Mouse (Mus musculus): Measurements from ENCODE around the gene Pigw.
"Not testable (repeated sequence)": the region's sequence is repeated elsewhere in the genome, so short reads cannot be mapped to it uniquely, and the experiment has no call there.

Pigw gene

DNA sequence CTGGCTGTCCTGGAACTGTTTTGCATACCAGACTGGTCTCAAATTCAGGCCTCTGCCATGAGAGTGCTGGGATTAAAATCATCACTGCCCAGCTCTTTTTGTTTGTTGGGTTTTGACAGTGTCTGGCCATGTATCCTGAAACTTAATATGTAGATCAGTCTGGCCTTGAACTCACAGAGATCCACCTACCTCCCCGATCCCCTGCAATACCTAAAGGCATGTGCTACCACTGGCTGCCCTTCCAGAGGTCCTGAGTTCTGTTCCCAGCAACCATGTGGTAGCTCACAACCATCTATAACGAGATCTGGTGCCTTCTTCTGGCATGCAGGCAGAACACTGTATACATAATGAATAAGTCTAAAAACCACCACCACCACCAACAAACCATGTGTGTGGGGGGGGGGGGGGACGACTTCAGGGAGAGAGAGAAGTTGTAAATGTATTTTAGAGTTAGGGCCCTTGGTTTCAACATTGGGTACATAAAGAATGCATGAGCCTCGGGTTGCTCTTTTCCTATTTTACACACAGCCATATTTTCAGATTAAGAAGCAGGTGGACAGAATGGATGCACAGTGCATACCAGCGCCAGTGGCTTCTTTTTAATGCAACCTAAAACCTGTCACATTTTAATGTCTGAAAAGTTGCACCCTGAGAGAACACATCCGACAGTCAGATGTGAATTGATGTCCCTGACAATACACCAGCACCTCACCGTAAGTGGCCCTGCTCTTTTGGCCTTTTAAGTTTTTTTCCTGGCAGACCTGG lies 896 bp downstream of the Pigw start:
- DNase-seq, result no peak

DNA sequence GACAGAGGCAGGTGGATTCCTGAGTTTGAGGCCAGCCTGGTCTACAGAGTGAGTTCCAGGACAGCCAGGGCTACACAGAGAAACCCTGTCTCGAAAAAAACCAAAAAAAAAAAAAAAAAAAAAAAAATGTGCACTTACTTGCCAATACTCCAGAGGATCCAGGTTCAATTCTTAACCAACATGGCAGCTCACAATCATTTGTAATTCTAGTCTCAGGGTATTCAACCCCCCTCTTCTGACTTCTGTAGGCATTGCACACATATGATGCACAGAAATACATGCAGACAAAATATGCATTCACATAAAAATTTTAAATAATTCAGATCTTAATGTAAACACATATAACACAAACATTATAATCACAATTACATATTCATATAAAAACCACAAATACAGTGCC lies 4.1 kb downstream of the Pigw start:
- not testable (repeated sequence) for DNase-seq

DNA sequence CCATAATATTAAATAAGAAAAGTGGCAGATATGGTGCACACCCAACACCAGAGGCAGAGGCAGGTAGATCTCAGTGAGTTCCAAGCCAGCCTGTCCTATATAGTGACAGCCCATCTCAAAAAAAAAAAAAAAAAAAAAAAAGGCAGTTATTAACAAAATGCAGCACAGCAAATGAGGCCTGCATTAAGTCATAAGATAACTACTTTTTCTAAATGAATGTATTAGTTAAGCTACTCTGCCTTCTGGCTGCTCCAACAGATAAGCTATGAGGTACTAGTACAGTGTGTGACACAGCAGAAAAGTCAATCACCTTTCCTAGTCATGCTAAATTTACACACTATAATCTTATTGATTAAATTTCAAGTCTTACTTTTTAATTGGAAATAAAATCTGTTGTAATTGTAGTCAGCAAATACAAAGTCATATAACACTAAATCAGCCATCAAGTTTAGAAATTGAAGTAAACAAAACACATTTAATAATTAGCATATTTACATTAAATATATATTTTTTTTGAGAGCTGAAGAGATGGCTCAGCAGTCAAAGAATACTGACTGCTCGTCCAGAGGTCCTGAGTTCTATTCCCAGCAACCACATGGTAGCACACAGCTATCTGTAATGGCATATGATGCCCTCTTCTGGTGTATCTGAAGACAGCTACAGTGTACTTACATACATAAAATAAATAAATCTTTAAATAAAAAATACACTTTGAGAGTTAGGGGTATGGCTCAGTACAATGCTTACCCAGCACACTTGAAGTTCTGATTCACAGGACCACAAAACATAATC lies 6.8 kb downstream of the Pigw start:
- no peak for DNase-seq

DNA sequence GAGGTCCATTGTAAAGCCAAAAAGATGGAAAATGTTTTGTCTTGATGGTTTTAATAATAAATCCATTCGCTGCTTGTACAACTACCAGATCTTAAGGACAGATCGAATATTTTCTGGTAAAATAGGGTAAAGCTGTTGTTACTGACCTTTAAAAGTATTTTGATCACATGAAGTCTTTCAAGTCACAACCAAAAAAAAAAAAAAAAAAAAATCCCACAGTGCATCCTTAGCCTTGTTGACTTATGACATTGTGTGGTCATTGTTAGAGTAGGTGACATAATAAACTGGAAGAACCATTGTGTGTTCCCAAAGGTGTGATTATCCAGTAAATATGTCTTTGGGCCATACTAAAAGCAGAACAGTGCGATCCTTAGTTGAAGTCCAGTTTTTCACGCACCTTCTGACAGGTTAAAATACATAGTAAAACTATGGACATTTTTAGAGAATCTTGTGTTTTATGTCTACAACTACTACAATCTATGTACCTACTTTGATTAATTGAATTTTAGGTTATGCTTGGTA lies 8.5 kb downstream of the Pigw start:
- no peak for DNase-seq

DNA sequence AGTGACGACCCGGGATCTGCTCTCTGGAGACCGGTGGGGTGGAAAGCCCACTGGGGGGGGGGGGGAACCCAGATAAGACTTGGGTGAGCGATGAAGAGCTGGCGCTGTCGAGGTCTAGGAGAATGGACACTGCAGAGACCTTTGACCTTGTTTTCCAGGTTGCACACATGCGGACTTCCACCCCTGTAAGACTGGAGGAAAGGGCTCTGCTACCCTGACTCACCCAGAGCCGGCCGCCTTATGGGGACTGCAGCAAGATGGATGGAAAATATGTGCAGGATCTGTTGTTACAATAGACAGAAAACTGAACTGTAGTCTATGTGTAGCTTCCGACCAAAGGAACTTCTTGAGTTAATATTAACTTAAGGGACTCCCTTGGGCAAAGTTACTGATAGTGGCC lies 9.0 kb downstream of the Pigw start:
- peak; percentile 83 for DNase-seq

DNA sequence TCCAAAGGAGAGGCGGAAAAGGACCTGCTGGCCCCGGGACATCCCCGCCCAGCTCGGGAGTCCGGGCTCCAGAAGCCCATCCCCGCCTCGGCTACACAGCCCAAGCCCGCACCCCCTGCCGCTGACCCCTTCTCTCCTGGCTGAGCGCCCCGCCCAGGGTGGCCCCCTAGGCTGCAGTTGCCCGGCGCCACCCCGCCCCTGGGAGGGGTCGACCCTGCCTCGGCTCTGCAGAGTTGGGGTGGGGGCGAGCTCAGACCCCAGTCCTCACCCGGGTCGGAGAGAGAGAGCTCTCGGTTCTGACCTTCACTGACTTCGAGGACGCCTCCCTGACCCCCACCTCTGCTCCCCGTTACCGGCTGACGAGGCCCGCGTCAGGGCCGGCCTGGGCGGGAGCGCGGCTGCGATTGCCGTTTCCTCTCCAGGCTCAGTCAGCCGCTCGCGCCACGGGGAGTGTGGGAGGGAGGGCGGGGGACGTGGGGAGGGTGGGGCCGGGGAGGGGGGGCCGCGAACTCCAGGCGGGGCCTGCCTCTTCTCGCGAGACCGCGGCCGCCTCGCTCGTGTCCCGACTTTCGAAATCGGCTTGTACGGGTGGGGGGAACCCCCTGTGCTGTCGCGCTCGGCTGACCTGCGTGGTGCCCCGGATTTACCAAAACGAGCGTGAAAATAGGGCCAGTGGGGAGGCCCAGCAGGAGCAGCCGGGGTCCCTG lies 9.6 kb downstream of the Pigw start, which contains the start of gene Ggnbp2:
Gene Ggnbp2 (minus strand): TSS at position 481 of the 707 bp plus-strand sequence.
- DNase-seq, result peak; percentile 92

DNA sequence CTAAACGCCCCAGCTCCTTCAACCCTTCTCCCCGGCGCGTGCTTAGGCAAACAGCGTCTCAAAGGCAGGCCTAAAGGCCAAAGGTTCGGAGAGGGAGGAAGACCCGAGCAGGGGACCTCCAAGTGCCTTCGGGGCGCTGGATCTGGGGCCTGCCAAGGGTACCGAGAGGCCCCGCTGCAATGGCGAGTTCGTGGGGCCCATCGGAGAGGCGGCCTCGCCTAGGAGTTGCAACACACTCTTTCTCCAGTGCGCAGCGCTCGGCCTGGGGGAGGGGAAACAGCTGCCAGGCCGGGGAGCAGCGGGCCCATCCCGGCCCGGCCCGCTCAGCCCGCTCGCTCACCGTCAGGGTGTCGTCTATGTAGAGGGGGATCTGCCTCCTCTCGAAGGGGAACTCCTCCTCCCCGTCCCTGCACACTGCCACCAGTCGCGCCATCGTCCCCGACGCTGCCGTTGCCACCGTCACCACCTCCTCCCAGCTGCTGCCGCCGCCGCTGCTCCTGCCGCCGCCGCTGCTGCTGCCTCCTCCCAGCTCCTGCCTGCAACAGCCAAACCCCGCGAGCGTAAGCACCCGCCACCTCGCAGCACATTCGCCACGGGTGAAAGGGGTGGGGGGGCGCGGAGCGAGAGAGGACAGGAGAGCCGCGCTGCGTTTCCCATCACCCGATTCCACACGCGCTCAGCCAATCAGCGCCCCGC lies 10.4 kb downstream of the Pigw start:
- DNase-seq, result peak; percentile 95

DNA sequence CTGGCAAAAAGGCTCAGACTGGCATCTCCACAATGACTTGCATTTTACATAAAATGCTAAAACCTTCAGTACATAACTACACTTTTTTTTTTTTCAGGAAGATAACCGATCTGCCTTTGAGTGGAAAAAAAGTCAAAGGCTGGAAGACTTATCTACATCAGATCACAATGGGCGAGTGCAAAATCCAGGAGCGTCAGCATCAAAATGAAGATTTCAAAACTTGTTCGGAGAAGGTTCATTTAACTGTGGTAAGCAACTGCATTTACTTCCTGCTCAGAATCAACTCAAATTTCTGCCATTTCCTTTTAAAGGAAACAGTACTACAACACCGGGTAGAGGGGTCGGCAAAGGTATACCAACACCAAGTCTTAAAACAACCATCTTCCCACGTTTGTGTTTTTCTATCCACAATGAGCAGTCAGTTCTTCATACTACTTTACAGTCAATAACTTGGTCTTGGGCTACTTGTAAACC lies 11.3 kb downstream of the Pigw start:
- no peak for DNase-seq

DNA sequence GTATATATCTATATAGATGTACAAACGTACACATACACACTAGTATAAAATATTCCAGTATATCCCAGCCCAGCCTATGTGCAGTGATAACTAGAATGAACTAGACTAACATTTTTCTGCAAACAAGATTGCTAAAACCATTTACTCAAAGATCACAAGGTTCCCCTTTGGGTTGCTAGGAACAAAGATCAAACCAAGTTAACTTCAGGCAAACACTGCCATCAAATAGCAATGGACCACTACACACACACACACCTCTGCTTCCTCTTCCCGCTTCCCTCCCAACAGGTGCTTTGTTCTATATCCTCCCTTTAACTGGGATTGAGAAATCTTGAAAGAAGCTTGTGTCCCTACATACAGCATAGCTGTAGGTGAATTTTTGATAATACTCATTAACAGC lies 12.5 kb downstream of the Pigw start:
- peak; percentile 50 for DNase-seq

DNA sequence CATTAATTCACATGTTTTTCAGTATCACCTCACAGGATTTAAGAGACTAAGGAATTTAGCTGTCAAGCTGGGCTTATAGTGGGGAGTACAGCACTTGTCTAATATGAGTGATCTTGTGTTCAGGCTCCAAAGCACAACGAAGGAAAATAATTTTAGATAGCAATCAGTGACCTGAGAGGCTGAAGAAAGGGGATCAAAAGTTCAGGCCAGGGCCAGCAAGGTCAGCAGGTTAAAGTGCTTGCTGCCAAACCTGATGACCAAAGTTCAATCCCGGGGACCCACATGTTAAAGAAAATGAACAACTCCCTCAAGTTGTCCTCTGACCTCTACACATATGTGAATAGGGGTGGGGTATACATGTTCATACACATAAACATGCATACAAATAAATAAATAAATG lies 14.8 kb downstream of the Pigw start:
- DNase-seq, result peak; percentile 71

DNA sequence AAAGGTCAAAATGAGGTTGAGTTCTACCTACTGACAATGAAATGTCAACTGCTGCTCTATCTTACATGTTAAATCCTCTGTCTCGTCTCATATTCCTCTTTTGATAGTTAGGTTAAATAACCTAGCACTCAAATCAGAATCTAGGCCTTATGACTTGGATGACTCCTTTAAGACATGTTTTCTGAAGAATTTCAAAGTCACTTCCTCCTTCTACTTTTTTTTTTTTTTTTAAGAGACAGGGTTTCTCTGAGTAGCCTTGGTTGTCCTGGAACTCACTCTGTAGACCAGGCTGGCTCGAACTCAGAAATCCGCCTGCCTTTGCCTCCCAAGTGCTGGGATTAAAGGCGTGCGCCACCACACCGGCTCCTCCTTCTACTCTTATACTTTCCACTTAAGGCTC lies 24.8 kb downstream of the Pigw start:
- no peak for DNase-seq

DNA sequence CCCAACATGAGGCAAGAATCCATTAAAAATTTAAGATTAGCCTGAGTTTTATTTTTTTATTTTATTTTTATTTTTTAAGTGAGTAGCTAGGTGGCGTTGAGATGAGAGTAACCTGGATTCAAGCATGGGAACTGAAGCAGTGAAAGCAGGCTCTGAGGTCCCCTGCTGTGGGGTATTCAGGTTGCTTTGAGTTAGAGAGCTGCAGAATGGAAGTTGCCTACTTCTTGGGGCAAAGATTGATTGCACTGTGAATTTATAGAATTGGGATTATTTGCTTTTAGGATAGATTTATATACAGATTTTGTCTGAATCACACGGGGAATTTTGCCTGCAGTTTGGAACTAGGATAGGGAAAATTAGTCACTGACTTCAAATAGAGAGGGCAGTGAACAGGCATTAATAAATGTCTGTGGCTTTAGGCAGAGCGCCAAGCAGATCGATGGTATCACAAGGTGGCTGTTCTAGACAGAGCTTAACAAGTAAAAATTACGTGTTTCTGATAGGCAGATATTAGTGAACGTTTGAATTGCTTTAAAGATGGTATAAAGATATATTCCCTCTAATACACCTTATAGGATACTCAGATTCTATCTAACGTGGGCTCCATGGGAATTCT lies 32.5 kb downstream of the Pigw start:
- DNase-seq, result no peak

DNA sequence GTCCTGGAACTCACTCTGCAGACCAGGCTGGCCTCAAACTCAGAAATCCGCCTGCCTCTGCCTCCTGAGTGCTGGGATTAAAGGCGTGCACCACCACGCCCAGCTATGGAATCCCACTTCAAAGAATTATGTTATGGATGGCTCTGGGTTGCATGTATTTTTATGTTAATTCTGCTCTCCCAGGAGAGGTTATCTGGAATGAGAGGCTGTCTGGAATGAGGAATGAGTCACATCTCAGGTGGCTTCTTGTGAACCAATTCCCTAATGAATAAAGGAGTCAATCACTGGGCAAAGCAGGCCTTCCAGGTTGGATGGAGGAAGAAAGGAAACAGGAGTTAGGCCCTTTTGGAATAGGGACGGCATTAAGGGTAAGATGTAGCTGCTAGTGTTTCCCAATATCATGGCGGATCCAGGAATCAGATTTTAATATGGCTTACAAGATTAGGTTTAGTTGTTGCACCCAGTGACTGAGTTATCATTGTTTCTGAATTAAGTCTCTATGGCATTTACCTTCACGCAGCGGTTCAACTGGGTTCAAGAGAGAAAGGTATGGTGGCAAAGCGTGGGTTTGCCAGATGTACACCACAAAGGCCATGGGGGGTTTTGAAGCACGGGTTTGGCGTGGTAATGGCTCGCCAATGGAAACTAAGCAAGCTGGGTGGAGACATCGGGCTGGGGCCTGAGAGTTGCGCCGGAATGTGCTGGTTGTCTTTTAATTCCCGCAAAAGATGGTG lies 33.2 kb downstream of the Pigw start:
- DNase-seq, result no peak

DNA sequence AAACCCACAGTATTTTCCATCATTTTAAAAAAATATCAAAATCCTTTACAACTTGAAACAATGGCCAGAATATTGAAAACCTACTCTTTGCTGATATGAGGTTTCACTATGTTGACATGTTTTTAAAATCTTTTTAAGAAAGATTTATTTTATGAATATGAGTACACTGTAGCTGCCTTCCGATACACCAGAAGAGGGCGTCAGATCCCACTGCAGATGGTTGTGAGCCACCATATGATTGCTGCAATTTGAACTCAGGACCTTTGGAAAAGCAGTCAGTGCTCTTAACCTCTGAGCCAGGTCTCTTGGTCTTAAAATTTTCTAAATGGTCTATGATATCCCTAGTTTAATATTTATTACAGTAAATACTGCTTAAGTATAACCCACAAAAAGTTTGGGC lies 40.8 kb downstream of the Pigw start:
- no peak for DNase-seq

DNA sequence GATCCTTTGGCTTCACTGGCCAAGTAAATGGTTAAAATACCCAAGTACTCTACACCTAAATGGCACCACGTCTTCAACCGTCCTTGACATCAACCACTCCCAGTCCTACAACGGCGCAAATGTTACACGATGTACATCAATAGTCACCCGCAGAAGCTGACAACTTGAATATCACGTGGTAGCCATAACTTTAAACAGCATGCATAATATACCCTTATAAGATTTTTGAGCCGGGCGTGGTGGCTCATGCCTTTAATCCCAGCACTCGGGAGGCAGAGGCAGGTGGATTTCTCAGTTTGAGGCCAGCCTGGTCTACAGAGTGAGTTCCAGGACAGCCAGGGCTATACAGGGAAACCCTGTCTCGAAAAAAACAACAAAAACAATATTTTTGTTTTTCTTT lies 50.6 kb downstream of the Pigw start:
- DNase-seq, result not testable (repeated sequence)

DNA sequence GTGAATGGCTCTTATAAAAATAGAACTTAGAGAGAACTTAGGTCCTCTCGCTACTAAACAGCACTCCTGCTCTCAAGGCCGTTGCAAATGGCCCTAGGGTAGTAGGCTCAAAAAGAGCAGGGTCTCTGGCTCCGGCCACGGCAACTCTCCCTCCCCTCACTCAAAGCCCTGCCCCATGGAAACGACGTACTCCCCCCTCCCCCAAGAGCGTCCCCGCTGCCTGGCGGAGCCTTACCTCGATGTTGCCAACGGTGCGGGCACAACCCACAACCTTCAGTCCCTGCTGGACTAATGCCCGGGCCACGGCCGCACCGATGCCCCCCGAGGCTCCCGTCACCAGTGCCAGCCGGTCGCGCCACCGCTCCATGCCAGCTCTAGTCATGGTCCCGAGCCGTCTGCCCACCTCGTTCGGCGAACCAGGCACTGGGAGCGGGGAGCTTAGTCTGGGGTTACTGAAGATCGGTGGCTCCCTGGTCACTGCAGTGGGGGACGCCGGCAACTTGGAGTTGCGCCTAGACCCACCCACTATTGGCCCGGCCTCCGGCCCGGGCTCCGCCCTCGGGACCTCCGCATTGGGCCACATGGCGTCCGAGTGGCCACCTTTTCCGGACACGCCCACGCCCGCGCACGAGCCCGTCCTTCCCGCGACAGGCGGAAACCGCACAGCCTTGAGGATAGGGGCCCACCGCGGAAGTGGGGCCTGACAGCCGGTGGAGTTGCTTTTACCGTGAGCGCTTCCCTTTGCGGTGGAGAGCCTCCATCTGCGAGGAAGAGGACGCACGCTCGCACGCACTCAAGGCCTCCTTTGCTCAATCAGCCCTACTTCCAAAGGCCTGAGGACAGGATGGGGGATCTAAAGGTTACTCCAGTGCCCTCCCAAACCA lies 51.3 kb downstream of the Pigw start, which contains the start of gene Dhrs11:
Gene Dhrs11 (minus strand): TSS at position 479 of the 884 bp plus-strand sequence.
- peak; percentile 97 for DNase-seq

DNA sequence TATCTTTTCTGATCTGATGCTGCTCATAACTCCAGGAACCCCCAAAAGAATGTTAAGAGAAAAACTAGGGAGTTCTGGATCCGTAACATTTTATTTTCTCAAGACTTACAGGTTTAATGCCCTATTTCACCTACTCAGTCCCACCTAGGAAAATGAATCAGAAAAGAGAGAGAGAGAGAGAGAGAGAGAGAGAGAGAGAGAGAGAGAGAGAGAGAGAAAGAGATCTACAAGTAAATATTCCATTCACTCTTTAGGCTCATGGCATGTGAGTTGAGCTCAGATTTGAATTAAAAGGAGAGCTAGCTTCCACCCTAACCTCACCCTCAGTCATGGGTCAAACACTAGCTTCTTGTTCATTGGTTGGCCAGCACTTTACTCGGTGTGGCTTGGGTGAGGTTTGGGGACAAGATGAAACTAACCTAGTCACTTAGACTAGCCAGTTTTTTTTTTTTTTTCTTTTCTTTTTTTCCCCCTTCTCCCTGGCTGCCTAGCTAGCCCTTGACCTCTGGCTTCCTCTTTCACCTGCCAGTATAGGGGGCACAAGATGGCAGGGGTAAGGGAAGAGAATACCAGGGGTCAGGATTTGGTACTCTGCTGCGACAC lies 52.1 kb downstream of the Pigw start:
- no peak for DNase-seq

DNA sequence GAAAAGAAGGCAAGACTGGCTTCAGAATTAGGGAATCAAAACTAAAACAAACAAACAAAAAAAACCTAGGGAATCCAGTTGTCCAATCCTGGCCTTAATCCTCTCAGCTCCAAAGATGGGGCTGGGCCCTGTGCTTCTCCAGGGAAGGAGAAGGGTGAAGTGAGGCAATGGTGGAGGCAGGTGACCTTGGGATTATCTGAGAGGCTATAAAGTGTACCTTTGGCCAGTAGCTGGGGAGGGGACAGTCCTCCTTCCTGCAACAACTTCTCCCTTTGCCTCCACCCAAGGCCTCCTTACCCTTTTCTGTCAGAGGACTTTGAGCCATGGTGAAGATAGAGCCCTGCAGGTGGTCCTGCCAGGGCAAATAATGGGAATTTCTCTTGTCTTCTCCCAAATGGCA lies 52.6 kb downstream of the Pigw start:
- DNase-seq, result peak; percentile 43

All from kidney, adult 9 months (tissue).